Mouse (Mus musculus) liver (tissue): ENCODE results near the gene Orai2.
"Not testable (repeated sequence)": the region's sequence is repeated elsewhere in the genome, so short reads cannot be mapped to it uniquely, and the experiment has no call there.

Experiments
- DNase-seq: peaks from one replicate; pipeline ENCODE4 v3.0.0-alpha.2; 2020; ENCODE audit warnings: mixed read lengths

The Orai2 gene

DNA sequence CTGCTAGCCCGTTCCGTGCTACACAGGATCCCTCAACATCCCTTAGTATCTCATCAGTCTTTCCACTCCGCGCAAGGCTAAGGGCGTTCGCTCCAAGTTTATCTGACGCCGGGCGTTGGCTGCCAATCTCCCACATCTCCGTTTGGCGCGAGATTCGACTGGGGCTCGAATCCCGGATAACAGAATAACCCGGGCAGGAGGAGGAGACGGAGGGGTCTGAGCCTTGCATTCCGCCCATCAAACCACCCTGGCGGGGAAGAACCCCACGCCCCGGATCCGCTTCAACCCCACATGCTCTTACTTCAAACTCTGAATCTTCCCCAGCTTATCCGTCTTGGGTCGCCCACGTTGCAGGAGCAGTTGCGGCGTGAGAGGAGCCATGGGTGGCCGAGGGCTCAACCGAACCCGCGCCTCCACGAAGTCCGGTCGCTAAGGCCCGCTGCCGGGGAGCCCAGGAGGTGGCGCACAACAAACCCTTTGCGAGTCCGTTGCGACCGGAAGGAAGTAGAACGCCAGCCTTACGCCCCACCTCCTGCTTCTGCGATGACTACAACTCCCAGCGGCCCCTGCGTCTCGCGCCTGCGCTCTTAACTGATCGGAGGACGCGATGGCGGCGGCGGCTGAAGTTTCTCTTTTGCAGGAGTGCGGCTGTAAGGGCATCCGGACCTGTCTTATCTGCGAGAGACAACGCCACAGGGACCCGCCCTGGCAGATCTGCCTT is 34.8 kb downstream of the Orai2 start, which contains the start of the genes Lrwd1 and Alkbh4:
Gene Lrwd1 (minus strand): TSS at position 504 of the 721 bp plus-strand sequence.
Gene Alkbh4 (plus strand): TSS at position 576 of the 721 bp plus-strand sequence.
- DNase-seq: peak; percentile 97

GRCm38 (mm10) chr5:136122165-136122564 is 48.3 kb downstream of the Orai2 start:
- DNase-seq: no peak

- DNase-seq: no peak
Measured at GRCm38 (mm10) chr5:136116784-136117112, 53.8 kb downstream of the Orai2 start.

DNA sequence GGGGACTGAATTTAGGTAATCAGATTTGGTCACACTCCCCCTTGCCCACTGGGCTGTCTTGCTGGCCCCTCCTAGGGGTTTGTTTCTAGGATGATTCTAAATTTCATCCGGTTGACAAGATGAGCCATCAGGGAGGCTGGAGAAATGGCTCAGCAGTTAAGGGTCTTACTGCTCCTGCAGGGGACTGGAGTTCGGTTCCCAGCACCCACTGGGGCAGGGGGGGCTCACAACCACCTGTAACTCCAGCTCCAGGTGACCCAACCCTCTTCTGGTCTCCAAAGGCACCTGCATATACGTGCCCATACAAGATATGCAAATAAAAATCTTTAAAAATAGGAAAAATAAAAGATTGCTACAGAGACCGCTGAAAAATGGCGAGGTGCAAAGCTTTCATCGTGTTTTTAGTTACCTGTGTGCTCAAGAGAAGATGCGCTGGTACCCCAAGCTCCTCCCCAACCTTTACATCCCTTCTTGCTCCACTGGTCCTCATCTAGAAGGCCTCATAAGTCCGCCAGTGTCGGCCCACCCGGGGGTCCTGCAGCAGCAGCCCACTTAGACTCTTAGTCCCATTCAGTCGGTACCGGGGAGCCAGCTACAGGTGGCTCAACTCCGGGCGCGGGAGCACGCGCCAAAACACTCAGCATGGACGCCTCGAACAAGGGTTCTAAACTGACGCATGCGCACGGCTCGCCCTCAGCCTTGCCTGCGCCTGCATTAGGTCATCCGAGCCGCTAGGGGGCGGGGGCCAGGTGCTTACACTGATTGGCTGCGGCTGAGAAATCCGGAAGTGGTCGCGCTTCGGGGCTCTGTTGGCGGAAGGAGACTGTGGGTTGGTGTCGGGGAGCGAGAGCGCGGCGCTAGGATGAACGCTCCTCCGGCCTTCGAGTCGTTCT is 54.4 kb downstream of the Orai2 start, which contains the start of gene Polr2j:
Gene Polr2j (plus strand): TSS at position 741 of the 893 bp plus-strand sequence.
- DNase-seq: peak; percentile 97

- not testable (repeated sequence) for DNase-seq
Measured at GRCm38 (mm10) chr5:136113546-136113945, 57.0 kb downstream of the Orai2 start.

DNA sequence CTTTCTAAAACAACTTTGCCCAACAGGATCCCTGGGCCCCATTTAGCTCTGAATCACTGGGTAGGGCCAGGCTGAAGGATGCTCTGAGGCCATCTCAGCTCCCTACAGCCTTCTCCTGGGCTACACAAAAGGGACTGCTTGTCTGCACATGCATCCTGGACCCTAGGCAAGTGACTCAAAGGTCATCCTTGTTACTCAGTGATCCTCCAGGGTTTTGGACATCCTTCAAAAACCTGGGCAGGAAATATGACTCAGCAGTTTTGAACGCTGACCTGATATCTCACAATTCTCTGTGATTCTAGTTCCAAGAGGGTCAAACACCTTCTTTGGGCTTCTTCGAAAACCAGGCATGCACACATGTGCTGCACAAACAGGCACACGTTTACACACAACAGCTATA is 61.5 kb downstream of the Orai2 start:
- DNase-seq: no peak

GRCm38 (mm10) chr5:136108486-136108885 is 62.0 kb downstream of the Orai2 start:
- no peak for DNase-seq

DNA sequence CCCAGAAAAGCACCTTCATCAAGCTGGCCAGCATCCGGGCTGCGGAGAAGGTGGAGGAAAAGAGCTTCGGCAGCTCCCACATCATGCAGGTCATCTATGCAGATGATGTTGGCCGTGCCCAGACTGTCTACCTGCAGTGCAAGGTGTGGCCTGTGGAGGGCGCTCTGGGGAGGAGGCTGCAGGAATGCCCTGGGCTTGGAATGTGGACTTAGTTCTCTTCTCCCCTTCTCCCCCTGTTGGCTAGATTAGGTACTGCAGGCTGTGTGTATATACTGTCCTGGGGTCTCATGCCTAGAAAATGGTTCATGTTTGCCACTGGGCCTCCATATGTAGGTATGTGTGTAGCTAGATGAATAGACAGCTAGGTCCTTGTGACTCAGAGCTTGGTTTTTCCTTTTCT is 66.0 kb downstream of the Orai2 start:
- peak; percentile 27 for DNase-seq

- DNase-seq: peak; percentile 74
Measured at GRCm38 (mm10) chr5:136102099-136102820, 68.3 kb downstream of the Orai2 start.

GRCm38 (mm10) chr5:136098536-136098935 is 72.0 kb downstream of the Orai2 start:
- no peak for DNase-seq
